Mouse (Mus musculus) embryonic facial prominence, embryonic 15.5 days (tissue): ENCODE measurements around the gene Sorbs2. TPM values are rescaled to one million over a fixed set of nuclear protein-coding genes. Genes with fewer than 3 reads are reported as not detected.
A peak's percentile ranks its signal among the peaks of the same experiment; 100 is the strongest.

Source experiments
- ATAC-seq: fragments of 200-750 bp; cut with Nextera tagmentation; 2 replicates; pipeline ENCODE4 v1.8.0; 2017; ENCODE audit warnings: low read depth, moderate TSS enrichment; ENCODE audit not compliant: insufficient number of reproducible peaks, low FRiP score, low TSS enrichment
- H3K27ac ChIP-seq: fragments of 300-500 bp; sonication (generic); replicated peaks from 2 replicates; pipeline ENCODE4 v1.5.1; 2015; ENCODE audit warnings: mild to moderate bottlenecking, inconsistent platforms
- H3K27me3 ChIP-seq: fragments of 300-500 bp; sonication (generic); 2 replicates; pipeline ENCODE4 v1.6.1; 2015; ENCODE audit warnings: inconsistent platforms
- H3K36me3 ChIP-seq: fragments of 300-500 bp; sonication (generic); 2 replicates; pipeline ENCODE4 v1.6.1; 2015; ENCODE audit warnings: mild to moderate bottlenecking, inconsistent platforms
- H3K4me1 ChIP-seq: fragments of 300-500 bp; sonication (generic); 2 replicates; pipeline ENCODE4 v1.6.1; 2015; ENCODE audit warnings: inconsistent platforms
- H3K4me2 ChIP-seq: fragments of 300-500 bp; sonication (generic); replicated peaks from 2 replicates; pipeline ENCODE4 v1.6.1; 2015; ENCODE audit warnings: mild to moderate bottlenecking, inconsistent platforms
- H3K4me3 ChIP-seq: fragments of 300-500 bp; sonication (generic); replicated peaks from 2 replicates; pipeline ENCODE4 v1.5.1; 2015; ENCODE audit warnings: mild to moderate bottlenecking, inconsistent platforms
- H3K9ac ChIP-seq: fragments of 300-500 bp; sonication (generic); 2 replicates; pipeline ENCODE4 v1.6.1; 2015; ENCODE audit warnings: inconsistent platforms
- H3K9me3 ChIP-seq: fragments of 300-500 bp; sonication (generic); replicated peaks from 2 replicates; pipeline ENCODE4 v1.6.1; 2016; ENCODE audit warnings: inconsistent platforms
- WGBS: fragments of 180-500 bp; shearing (Covaris S2); methylation state at CpG from one replicate; pipeline ENCODE4 v1.1.7; 2015; 5-methylcytosine and 5-hydroxymethylcytosine counted together
- polyA plus RNA-seq: library from polyadenylated mRNA; unstranded; fragments of >200 nt; fragmentation: Nextera tagmentation; extraction: Ambion mirVana; gene quantifications from 2 replicates; pipeline ENCODE4 v1.2.1, GENCODE M21; 2015

Gene Sorbs2
- polyA plus RNA-seq, 1 experiment from 2014 or later = 22.3 TPM

DNA sequence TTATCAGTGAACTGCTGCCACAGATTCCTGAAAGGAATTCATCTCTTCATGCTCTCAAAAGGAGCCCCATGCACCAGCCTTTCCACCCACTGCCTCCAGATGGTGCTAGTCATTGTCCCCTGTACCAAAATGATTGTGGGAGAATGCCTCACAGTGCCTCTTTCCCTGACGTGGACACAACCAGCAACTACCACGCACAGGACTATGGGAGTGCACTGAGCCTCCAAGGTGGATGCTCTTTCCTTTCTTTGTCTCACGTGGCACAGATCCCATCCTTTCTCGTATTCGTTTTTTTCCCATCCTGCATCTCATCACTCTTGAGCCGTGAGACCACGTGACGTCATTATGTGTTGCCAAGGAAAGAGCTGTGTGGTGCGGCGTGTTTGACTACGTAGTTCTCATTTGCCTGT lies 288.7 kb downstream of the Sorbs2 start:
- H3K36me3 ChIP-seq = no peaks in the 10 kb centered on the region
- H3K9me3 ChIP-seq = no peaks in the 10 kb centered on the region
- no peak for ATAC-seq
- no peak overlapping the region for H3K4me3 ChIP-seq
- 0 out of 2 replicates have a peak overlapping the region, but pooled peaks have one; percentile 3 for H3K4me2 ChIP-seq
- H3K4me1 ChIP-seq = no peaks in the 10 kb centered on the region
- 55% methylated on average over 11 of the region's 11 CpGs for WGBS
- no peak overlapping the region for H3K27ac ChIP-seq
- H3K27me3 ChIP-seq = no peaks in the 10 kb centered on the region
- no peak overlapping the region for H3K9ac ChIP-seq

GRCm38 (mm10) chr8:45799517-45799916 lies 291.9 kb downstream of the Sorbs2 start:
- Histone ChIP-seq H3K4me2 (no peak overlapping the region), H3K4me3 (no peak overlapping the region), H3K9ac (no peak overlapping the region), H3K9me3 (no peaks in the 10 kb centered on the region), H3K27ac (no peak overlapping the region), H3K4me1 (no peaks in the 10 kb centered on the region), H3K36me3 (no peaks in the 10 kb centered on the region), H3K27me3 (no peaks in the 10 kb centered on the region)
- no peak for ATAC-seq
- WGBS = 85% methylated on average over 4 of the region's 4 CpGs

GRCm38 (mm10) chr8:45808597-45808996 lies 301.0 kb downstream of the Sorbs2 start:
- no peaks in the 10 kb centered on the region for H3K4me1 ChIP-seq
- no peak overlapping the region for H3K9ac ChIP-seq
- H3K27ac ChIP-seq = no peak overlapping the region
- WGBS = 88% methylated on average over 6 of the region's 6 CpGs
- H3K4me3 ChIP-seq = no peak overlapping the region
- no peak overlapping the region for H3K4me2 ChIP-seq
- no peaks in the 10 kb centered on the region for H3K36me3 ChIP-seq
- no peaks in the 10 kb centered on the region for H3K27me3 ChIP-seq
- H3K9me3 ChIP-seq = no peaks in the 10 kb centered on the region
- ATAC-seq = no peak

GRCm38 (mm10) chr8:45816765-45817426 lies 309.3 kb downstream of the Sorbs2 start:
- 21% methylated on average over 7 of the region's 7 CpGs for WGBS
- no peak overlapping the region for H3K27ac ChIP-seq
- H3K9me3 ChIP-seq = no peaks in the 10 kb centered on the region
- H3K4me2 ChIP-seq = no peak overlapping the region
- H3K4me1 ChIP-seq = 0 out of 2 replicates have a peak, but pooled peaks cover 1% of the 10 kb centered on the region
- no peak overlapping the region for H3K9ac ChIP-seq
- H3K36me3 ChIP-seq = no peaks in the 10 kb centered on the region
- no peak for ATAC-seq
- no peak overlapping the region for H3K4me3 ChIP-seq
- H3K27me3 ChIP-seq = no peaks in the 10 kb centered on the region

GRCm38 (mm10) chr8:45821650-45822049 lies 314.1 kb downstream of the Sorbs2 start:
- Histone ChIP-seq H3K36me3 (no peaks in the 10 kb centered on the region), H3K27me3 (no peaks in the 10 kb centered on the region), H3K9ac (no peak overlapping the region), H3K9me3 (no peaks in the 10 kb centered on the region), H3K4me1 (0 out of 2 replicates have a peak, but pooled peaks cover 5% of the 10 kb centered on the region), H3K4me2 (no peak overlapping the region), H3K4me3 (no peak overlapping the region), H3K27ac (no peak overlapping the region)
- ATAC-seq = no peak
- 57% methylated on average over 5 of the region's 5 CpGs for WGBS

DNA sequence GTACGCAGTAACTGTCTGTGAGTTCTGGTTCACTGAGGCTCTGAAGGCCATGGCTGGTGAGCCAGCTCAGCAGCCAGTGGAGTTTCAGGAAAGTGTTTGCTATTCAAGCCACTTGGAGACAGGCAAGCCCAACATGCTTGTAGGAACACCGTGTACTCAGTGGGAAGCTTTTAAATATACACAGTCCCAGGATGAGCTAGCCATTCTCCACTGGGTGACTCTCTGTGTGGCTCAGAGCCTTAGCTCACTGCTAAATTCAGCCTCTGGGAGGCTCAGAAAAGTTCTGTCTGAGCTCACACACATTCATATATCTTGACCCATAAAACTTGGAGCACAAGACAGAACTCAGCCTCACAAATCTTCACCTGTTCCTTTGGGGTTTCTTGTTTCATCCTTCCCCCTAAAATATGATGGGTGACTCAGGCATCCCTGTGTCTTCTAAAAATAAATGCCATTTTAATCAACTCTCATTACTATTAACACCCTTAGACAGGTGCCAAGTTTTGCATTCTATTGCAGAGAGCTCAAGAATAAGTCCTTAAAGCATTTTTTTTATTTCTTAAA lies 322.5 kb downstream of the Sorbs2 start:
- H3K4me3 ChIP-seq = no peak overlapping the region
- no peak overlapping the region for H3K9ac ChIP-seq
- H3K27ac ChIP-seq = no peak overlapping the region
- 79% methylated on average over 2 of the region's 2 CpGs for WGBS
- no peak overlapping the region for H3K4me2 ChIP-seq
- no peak; the same call in 1 of the 2 replicates for ATAC-seq
- H3K27me3 ChIP-seq = no peaks in the 10 kb centered on the region
- H3K9me3 ChIP-seq = no peaks in the 10 kb centered on the region
- no peaks in the 10 kb centered on the region for H3K36me3 ChIP-seq
- no peaks in the 10 kb centered on the region for H3K4me1 ChIP-seq

- no peak overlapping the region for H3K4me2 ChIP-seq
- H3K4me3 ChIP-seq = no peak overlapping the region
- no peaks in the 10 kb centered on the region for H3K9me3 ChIP-seq
- H3K4me1 ChIP-seq = no peaks in the 10 kb centered on the region
- H3K36me3 ChIP-seq = no peaks in the 10 kb centered on the region
- 55% methylated on average over 2 of the region's 2 CpGs for WGBS
- H3K9ac ChIP-seq = no peak overlapping the region
- no peak for ATAC-seq
- no peaks in the 10 kb centered on the region for H3K27me3 ChIP-seq
- H3K27ac ChIP-seq = no peak overlapping the region
These were observed 326.3 kb downstream of the Sorbs2 start for GRCm38 (mm10) chr8:45833896-45834295.

DNA sequence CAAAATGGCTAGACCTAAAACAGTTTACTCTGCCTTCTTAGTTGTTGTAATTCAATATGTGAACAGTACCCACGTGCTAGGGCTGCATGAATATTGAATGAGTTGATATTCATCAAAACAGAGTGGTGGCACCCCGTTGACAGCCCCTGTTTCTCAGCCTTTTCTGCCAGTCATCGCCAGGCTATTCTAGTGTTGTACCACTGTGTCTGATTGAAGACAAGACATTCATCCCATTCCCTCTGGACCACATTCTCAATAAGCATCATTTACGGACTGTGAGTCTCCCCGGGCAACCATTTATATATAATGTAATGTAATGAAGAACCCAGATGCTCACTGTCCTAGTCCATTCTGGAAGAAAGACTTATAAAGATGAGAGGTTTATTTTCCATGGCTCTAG lies 335.7 kb downstream of the Sorbs2 start:
- Histone ChIP-seq H3K4me1 (peaks cover 4% of the 10 kb centered on the region; the same call in 1 of the 2 replicates), H3K27ac (no peak overlapping the region), H3K27me3 (no peaks in the 10 kb centered on the region), H3K9me3 (no peaks in the 10 kb centered on the region), H3K4me3 (no peak overlapping the region), H3K4me2 (no peak overlapping the region), H3K9ac (no peak overlapping the region), H3K36me3 (no peaks in the 10 kb centered on the region)
- ATAC-seq = no peak
- WGBS = 76% methylated on average over 5 of the region's 5 CpGs

DNA sequence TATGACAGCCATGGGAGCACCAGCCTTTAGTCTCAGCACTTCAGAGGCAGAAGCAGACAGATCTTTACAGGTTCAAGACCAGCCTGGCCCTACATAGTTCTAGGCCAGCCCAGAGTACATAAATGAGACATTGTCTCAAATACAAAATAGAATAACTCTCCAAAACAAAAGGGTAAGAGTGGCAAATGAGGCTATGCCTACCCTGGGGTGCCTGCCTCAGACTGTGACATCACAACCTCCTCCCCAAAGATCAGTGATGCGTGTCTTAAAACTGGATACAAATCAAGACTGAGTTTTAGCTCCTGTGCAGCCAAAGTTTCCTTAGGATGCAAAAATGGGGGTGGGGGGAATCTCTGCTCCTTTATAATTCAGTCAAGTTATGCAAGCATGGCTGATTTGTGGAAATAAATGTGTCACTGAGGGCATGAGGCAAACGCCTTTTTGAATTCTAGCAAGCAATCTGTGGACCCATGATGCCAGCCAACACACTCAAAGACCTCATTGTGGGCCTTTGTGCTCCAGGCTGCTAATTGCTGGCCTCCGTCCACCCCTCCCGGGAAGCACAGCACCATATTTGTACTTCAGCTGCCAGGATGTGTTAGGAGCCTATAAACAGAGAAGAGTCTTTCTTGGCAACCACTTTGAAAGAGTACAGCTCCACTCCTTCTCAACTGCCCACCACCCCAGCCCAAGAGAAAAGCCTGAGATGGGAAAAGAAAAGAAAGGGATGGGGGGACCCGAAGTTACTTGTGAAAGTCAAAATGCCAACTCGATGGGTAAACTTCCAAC lies 336.7 kb downstream of the Sorbs2 start:
- Histone ChIP-seq H3K9ac (no peak overlapping the region), H3K36me3 (no peaks in the 10 kb centered on the region), H3K9me3 (no peaks in the 10 kb centered on the region), H3K4me1 (peaks cover 4% of the 10 kb centered on the region; the same call in 1 of the 2 replicates), H3K27ac (no peak overlapping the region), H3K27me3 (no peaks in the 10 kb centered on the region), H3K4me3 (no peak overlapping the region), H3K4me2 (no peak overlapping the region)
- 66% methylated on average over 6 of the region's 6 CpGs for WGBS
- ATAC-seq = no peak

DNA sequence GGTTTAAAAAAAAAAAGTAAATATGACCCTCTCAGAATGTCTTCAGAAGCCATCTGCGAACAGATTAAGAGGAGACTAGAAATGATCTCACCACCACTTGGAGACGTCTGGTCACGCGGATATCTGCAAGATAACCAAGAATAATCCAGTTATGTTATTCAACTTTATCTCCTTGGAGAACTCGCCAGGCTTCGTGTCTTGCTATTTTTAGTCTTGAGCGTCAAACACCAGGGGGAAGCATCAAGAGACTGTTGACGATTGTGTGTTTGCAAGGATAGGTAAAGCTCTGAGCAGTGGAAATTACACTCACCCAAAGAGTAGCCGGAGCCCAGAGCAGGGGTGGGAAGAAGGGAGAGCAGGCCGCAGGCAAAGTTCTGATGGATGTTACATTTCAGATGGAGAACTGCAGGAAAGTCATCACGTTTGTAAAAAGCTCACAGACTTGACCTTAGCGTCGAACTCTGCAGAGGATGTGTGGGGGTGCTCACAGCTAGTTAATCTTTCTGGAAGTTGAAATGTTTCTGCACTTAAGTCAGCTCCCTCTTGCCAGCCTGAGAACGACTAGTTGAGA lies 337.4 kb downstream of the Sorbs2 start:
- WGBS = 61% methylated on average over 14 of the region's 14 CpGs
- H3K4me2 ChIP-seq = no peak overlapping the region
- H3K9me3 ChIP-seq = no peaks in the 10 kb centered on the region
- H3K36me3 ChIP-seq = no peaks in the 10 kb centered on the region
- peaks cover 4% of the 10 kb centered on the region; the same call in 1 of the 2 replicates for H3K4me1 ChIP-seq
- H3K9ac ChIP-seq = no peak overlapping the region
- H3K4me3 ChIP-seq = no peak overlapping the region
- H3K27ac ChIP-seq = no peak overlapping the region; the same call in 1 of the 2 replicates
- H3K27me3 ChIP-seq = no peaks in the 10 kb centered on the region
- ATAC-seq = no peak

- Histone ChIP-seq H3K4me3 (no peak overlapping the region), H3K9ac (no peak overlapping the region), H3K27ac (no peak overlapping the region), H3K4me1 (peaks cover 4% of the 10 kb centered on the region; the same call in 1 of the 2 replicates), H3K36me3 (no peaks in the 10 kb centered on the region), H3K27me3 (no peaks in the 10 kb centered on the region), H3K9me3 (no peaks in the 10 kb centered on the region), H3K4me2 (no peak overlapping the region)
- ATAC-seq = no peak
- WGBS = 64% methylated on average over 4 of the region's 4 CpGs
These were observed 338.3 kb downstream of the Sorbs2 start for GRCm38 (mm10) chr8:45845906-45846305.
